16 mouse cellular contexts compared by ENCODE assay signal in genomic region chr5:114006974-114007373, GRCm38 (mm10). TPM values are rescaled to one million over a fixed set of nuclear protein-coding genes. Genes with fewer than 3 reads are reported as not detected.
"Had no signal": no experiment of that assay in that cellular context is flagged by ENCODE, and none has a peak within 500 bp of the region (broad histone marks: within the 10 kb centered on the region; RNA-seq: fewer than 3 reads in every experiment).

No protein-coding gene starts in this region.

- H3K4me3 ChIP-seq: neural tube, embryonic 15.5 days; stomach, embryonic 15.5 days had no signal

- H3K36me3 ChIP-seq: neural tube, embryonic 15.5 days; stomach, embryonic 15.5 days had no signal

- H3K4me1 ChIP-seq: stomach, embryonic 15.5 days had no signal

- H3K4me2 ChIP-seq: neural tube, embryonic 15.5 days; stomach, embryonic 15.5 days had no signal

- H3K9me3 ChIP-seq: neural tube, embryonic 15.5 days; stomach, embryonic 15.5 days had no signal

- H3K27ac ChIP-seq: neural tube, embryonic 15.5 days; stomach, embryonic 15.5 days; stomach, postnatal 0 days had no signal

- H3K27me3 ChIP-seq: neural tube, embryonic 15.5 days; stomach, embryonic 15.5 days had no signal

- DNase-seq: right cerebral cortex, adult 18-20 months; right cerebral cortex, postnatal 14 days; right cerebral cortex, postnatal 25 days; right cerebral cortex, postnatal 4 days; spleen, adult 18-20 months; thymus, adult 18-20 months; thymus, adult 2 months; thymus, postnatal 14 days; thymus, postnatal 25 days; thymus, postnatal 36 days; thymus, postnatal 4 days had no signal

- H3K9ac ChIP-seq: neural tube, embryonic 15.5 days; stomach, embryonic 15.5 days had no signal

RNA-seq across cellular contexts. Expression of gene Dao, which starts 3.5 kb away (rescaled TPM):
- polyA plus RNA-seq: neural tube, embryonic 14.5 days; neural tube, embryonic 15.5 days; urinary bladder, adult 2 months had no signal
